Mouse (Mus musculus) thymus, adult 2 months (tissue): Measurements from ENCODE around the gene Adamtsl3. TPM values are rescaled to one million over a fixed set of nuclear protein-coding genes. Genes with fewer than 3 reads are reported as not detected.

Experiments
- DNase-seq: peaks from one replicate; pipeline ENCODE4 v3.0.0; 2021
- H3K27ac ChIP-seq: fragments of 200-500 bp; 2 replicates; pipeline ENCODE4 v1.5.1; 2012; ENCODE audit warnings: low read length, control low read depth; ENCODE audit not compliant: control insufficient read depth, insufficient read depth
- H3K27me3 ChIP-seq: fragments of 200-500 bp; 2 replicates; pipeline ENCODE4 v1.6.1; 2012; ENCODE audit warnings: mild to moderate bottlenecking, low read length, moderate library complexity, mixed read lengths; ENCODE audit not compliant: control insufficient read depth, insufficient read depth
- H3K36me3 ChIP-seq: fragments of 200-500 bp; 2 replicates; pipeline ENCODE4 v1.6.1; 2012; ENCODE audit warnings: mild to moderate bottlenecking, low read length, moderate library complexity; ENCODE audit not compliant: control insufficient read depth, insufficient read depth
- H3K4me1 ChIP-seq: fragments of 200-500 bp; replicated peaks from 2 replicates; pipeline ENCODE4 v1.6.1; 2012; ENCODE audit warnings: low read length; ENCODE audit not compliant: control insufficient read depth, insufficient read depth
- H3K4me3 ChIP-seq: fragments of 200-500 bp; 2 replicates; pipeline ENCODE4 v1.5.1; 2012; ENCODE audit warnings: mild to moderate bottlenecking, low read length, control low read depth, moderate library complexity; ENCODE audit not compliant: control insufficient read depth, insufficient read depth
- CTCF ChIP-seq: fragments of 200-500 bp; IDR thresholded peaks from 2 replicates; pipeline ENCODE4 v1.5.1; 2012; ENCODE audit warnings: mild to moderate bottlenecking, control low read depth, low read length, moderate library complexity, borderline replicate concordance; ENCODE audit not compliant: control insufficient read depth, poor library complexity, insufficient read depth; ENCODE audit errors: extremely low read depth
- POLR2A ChIP-seq: fragments of 200-500 bp; IDR thresholded peaks from 2 replicates; pipeline ENCODE4 v1.6.1; 2012; ENCODE audit warnings: mild to moderate bottlenecking, low read length, control low read depth, moderate library complexity; ENCODE audit not compliant: control insufficient read depth, poor library complexity, insufficient read depth; ENCODE audit errors: extremely low read depth
- WGBS: fragments of 180-500 bp; shearing (Covaris S2); methylation state at CpG from one replicate; pipeline ENCODE4 v1.1.7; 2018; 5-methylcytosine and 5-hydroxymethylcytosine counted together
- polyA plus RNA-seq: library from polyadenylated mRNA; depleted of rRNA; stranded (reverse); fragments of >200 nt; gene quantifications from 2 replicates; pipeline ENCODE4 v1.2.3, GENCODE M21; 2012

Adamtsl3 gene
- polyA plus RNA-seq, 1 experiment: 0.51 TPM

- TF ChIP-seq CTCF (no peak), POLR2A (no peak)
- no peak for DNase-seq
- H3K4me1 ChIP-seq: peaks cover 11% of the 10 kb centered on the region
- WGBS: 96% methylated on average over 5 of the region's 5 CpGs
- no peak overlapping the region for H3K4me3 ChIP-seq
- H3K27ac ChIP-seq: no peak overlapping the region
- H3K27me3 ChIP-seq: no peaks in the 10 kb centered on the region
- no peaks in the 10 kb centered on the region for H3K36me3 ChIP-seq
These were observed 31.0 kb downstream of the Adamtsl3 start for GRCm38 (mm10) chr7:82366471-82366870.

- H3K4me3 ChIP-seq: no peak overlapping the region
- peaks cover 8% of the 10 kb centered on the region for H3K4me1 ChIP-seq
- 85% methylated on average over 2 of the region's 2 CpGs for WGBS
- H3K27ac ChIP-seq: no peak overlapping the region
- no peak for DNase-seq
- H3K36me3 ChIP-seq: no peaks in the 10 kb centered on the region
- TF ChIP-seq POLR2A: no peak
- no peak for TF ChIP-seq CTCF
- H3K27me3 ChIP-seq: no peaks in the 10 kb centered on the region
These were observed 32.6 kb downstream of the Adamtsl3 start for GRCm38 (mm10) chr7:82368047-82368446.

GRCm38 (mm10) chr7:82370132-82370531, 34.6 kb downstream of the Adamtsl3 start:
- 97% methylated on average over 8 of the region's 8 CpGs for WGBS
- TF ChIP-seq CTCF (no peak), POLR2A (no peak)
- Histone ChIP-seq H3K4me3 (no peak overlapping the region), H3K27me3 (no peaks in the 10 kb centered on the region), H3K4me1 (peaks cover 6% of the 10 kb centered on the region; the same call in 1 of the 2 replicates), H3K36me3 (no peaks in the 10 kb centered on the region), H3K27ac (no peak overlapping the region)
- DNase-seq: no peak

- 84% methylated on average over 3 of the region's 3 CpGs for WGBS
- Histone ChIP-seq H3K27me3 (no peaks in the 10 kb centered on the region), H3K4me1 (peaks cover 2% of the 10 kb centered on the region; the same call in 1 of the 2 replicates), H3K27ac (no peak overlapping the region), H3K36me3 (no peaks in the 10 kb centered on the region), H3K4me3 (no peak overlapping the region)
- no peak for DNase-seq
- no peak for TF ChIP-seq POLR2A
- TF ChIP-seq CTCF: no peak
These were observed 35.9 kb downstream of the Adamtsl3 start for GRCm38 (mm10) chr7:82371411-82371810.

- Histone ChIP-seq H3K4me1 (no peaks in the 10 kb centered on the region), H3K4me3 (no peak overlapping the region), H3K27ac (no peak overlapping the region), H3K27me3 (no peaks in the 10 kb centered on the region), H3K36me3 (no peaks in the 10 kb centered on the region)
- no peak for TF ChIP-seq POLR2A
- TF ChIP-seq CTCF: no peak
- no peak for DNase-seq
- 100% methylated on average over 1 of the region's 1 CpGs for WGBS
These were observed 42.8 kb downstream of the Adamtsl3 start for GRCm38 (mm10) chr7:82378311-82378710.

GRCm38 (mm10) chr7:82379765-82380164, 44.3 kb downstream of the Adamtsl3 start:
- 82% methylated on average over 7 of the region's 7 CpGs for WGBS
- TF ChIP-seq CTCF (no peak), POLR2A (no peak)
- H3K27me3 ChIP-seq: no peaks in the 10 kb centered on the region
- H3K36me3 ChIP-seq: no peaks in the 10 kb centered on the region
- H3K27ac ChIP-seq: no peak overlapping the region
- no peaks in the 10 kb centered on the region for H3K4me1 ChIP-seq
- no peak for DNase-seq
- no peak overlapping the region for H3K4me3 ChIP-seq
